ENCODE assay signal across 26 mouse cellular contexts in the genomic region with DNA sequence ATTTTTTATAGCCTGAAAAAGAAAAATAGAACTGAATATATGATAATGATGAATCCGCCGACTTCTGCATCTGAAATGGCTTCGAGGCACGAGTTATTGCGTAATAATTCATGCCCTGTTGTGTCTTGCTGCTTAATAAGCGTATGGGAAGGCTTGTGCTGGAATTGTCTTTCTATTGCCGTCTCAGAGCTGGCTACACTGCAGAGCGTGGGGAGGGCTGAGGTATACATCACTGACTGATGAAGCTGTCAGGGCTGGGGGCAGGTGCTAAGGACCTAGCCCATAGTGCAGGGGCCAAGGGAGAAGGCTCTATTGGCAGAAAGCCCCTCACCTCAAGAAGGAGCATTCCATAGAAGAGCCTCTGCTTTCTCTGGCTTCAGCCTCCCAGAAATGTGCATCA.
DNase-seq lines count a peak whose midpoint lies in the region; ATAC-seq and TF ChIP-seq lines count a peak whose summit lies in the region.
"Had no signal": no experiment of that assay in that cellular context is flagged by ENCODE, and none has a peak within 500 bp of the region (broad histone marks: within the 10 kb centered on the region; RNA-seq: fewer than 3 reads in every experiment).

No protein-coding gene starts in this region.

- no peak overlapping the region for H3K4me2 ChIP-seq in forebrain, embryonic 16.5 days (ENCODE audit: low read length)
- no peak overlapping the region for H3K4me2 ChIP-seq in forebrain, embryonic 12.5 days
- H3K4me2 ChIP-seq in midbrain, embryonic 13.5 days (replicated peaks): no peak overlapping the region
- no peak overlapping the region for H3K4me2 ChIP-seq in hindbrain, postnatal 0 days (ENCODE audit: low read depth, low read length)
- no peak overlapping the region for H3K4me2 ChIP-seq in neural tube, embryonic 15.5 days
- H3K4me2 ChIP-seq: embryonic facial prominence, embryonic 15.5 days; heart, embryonic 11.5 days; limb, embryonic 12.5 days; liver, embryonic 13.5 days; lung, embryonic 14.5 days; midbrain, embryonic 12.5 days had no signal

- no peaks in the 10 kb centered on the region for H3K36me3 ChIP-seq in forebrain, embryonic 16.5 days (ENCODE audit: control insufficient read depth, insufficient read depth)
- H3K36me3 ChIP-seq in forebrain, embryonic 12.5 days (replicated peaks): no peaks in the 10 kb centered on the region
- H3K36me3 ChIP-seq in midbrain, embryonic 13.5 days: 0 out of 2 replicates have a peak, but pooled peaks cover 4% of the 10 kb centered on the region
- no peaks in the 10 kb centered on the region for H3K36me3 ChIP-seq in midbrain, embryonic 10.5 days
- H3K36me3 ChIP-seq in hindbrain, postnatal 0 days (ENCODE audit: insufficient read depth, low read length): no peaks in the 10 kb centered on the region
- H3K36me3 ChIP-seq in neural tube, embryonic 15.5 days: no peaks in the 10 kb centered on the region
- H3K36me3 ChIP-seq: embryonic facial prominence, embryonic 15.5 days; liver, embryonic 13.5 days; midbrain, embryonic 12.5 days had no signal

- 75% methylated on average over 8 of the region's 8 CpGs for WGBS in forebrain, embryonic 16.5 days
- WGBS in forebrain, embryonic 12.5 days: 91% methylated on average over 8 of the region's 8 CpGs
- 75% methylated on average over 8 of the region's 8 CpGs for WGBS in midbrain, embryonic 13.5 days
- 97% methylated on average over 8 of the region's 8 CpGs for WGBS in midbrain, embryonic 10.5 days
- WGBS in hindbrain, postnatal 0 days: 54% methylated on average over 8 of the region's 8 CpGs
- 22% methylated on average over 8 of the region's 8 CpGs for WGBS in neural tube, embryonic 15.5 days

- peak overlapping the region; percentile 30; the same call in 1 of the 2 replicates for H3K27ac ChIP-seq in forebrain, embryonic 16.5 days (ENCODE audit: low read length)
- no peak overlapping the region for H3K27ac ChIP-seq in forebrain, embryonic 12.5 days
- H3K27ac ChIP-seq in midbrain, embryonic 13.5 days: peak overlapping the region; percentile 51; the same call in 1 of the 2 replicates
- no peak overlapping the region for H3K27ac ChIP-seq in midbrain, embryonic 10.5 days (replicated peaks)
- peak overlapping the region; percentile 32; the same call in 1 of the 2 replicates for H3K27ac ChIP-seq in hindbrain, postnatal 0 days
- peak overlapping the region; percentile 78 for H3K27ac ChIP-seq in neural tube, embryonic 15.5 days (replicated peaks)
- H3K27ac ChIP-seq: embryonic facial prominence, embryonic 15.5 days; limb, embryonic 12.5 days; liver, embryonic 13.5 days; macrophage; midbrain, embryonic 12.5 days had no signal

- intact Hi-C loops in heart, postnatal 25 days (cut with DNase I): no loop called here

- H3K4me1 ChIP-seq in forebrain, embryonic 16.5 days (replicated peaks; ENCODE audit: control insufficient read depth, insufficient read depth, low read length): peaks cover 11% of the 10 kb centered on the region
- peaks cover 19% of the 10 kb centered on the region for H3K4me1 ChIP-seq in forebrain, embryonic 12.5 days
- peaks cover 32% of the 10 kb centered on the region for H3K4me1 ChIP-seq in midbrain, embryonic 13.5 days (replicated peaks)
- H3K4me1 ChIP-seq in midbrain, embryonic 10.5 days: peaks cover 14% of the 10 kb centered on the region
- peaks cover 12% of the 10 kb centered on the region for H3K4me1 ChIP-seq in hindbrain, postnatal 0 days (ENCODE audit: insufficient read depth, low read length)
- peaks cover 45% of the 10 kb centered on the region for H3K4me1 ChIP-seq in neural tube, embryonic 15.5 days
- H3K4me1 ChIP-seq: embryonic facial prominence, embryonic 15.5 days; liver, embryonic 13.5 days had no signal

- no peak for ATAC-seq in forebrain, embryonic 16.5 days
- ATAC-seq in forebrain, embryonic 12.5 days (ENCODE audit: low FRiP score): no peak
- ATAC-seq in midbrain, embryonic 13.5 days: no peak
- no peak for ATAC-seq in hindbrain, postnatal 0 days
- ATAC-seq in neural tube, embryonic 15.5 days (ENCODE audit: low FRiP score): peak; percentile 51; the same call in 1 of the 2 replicates
- ATAC-seq: inflammation-experienced regulatory T-cells, adult 6 months had no signal

- no peaks in the 10 kb centered on the region for H3K9me3 ChIP-seq in forebrain, embryonic 16.5 days (ENCODE audit: control insufficient read depth, low read length)
- no peaks in the 10 kb centered on the region for H3K9me3 ChIP-seq in forebrain, embryonic 12.5 days
- H3K9me3 ChIP-seq in midbrain, embryonic 13.5 days: no peaks in the 10 kb centered on the region
- no peaks in the 10 kb centered on the region for H3K9me3 ChIP-seq in midbrain, embryonic 10.5 days (replicated peaks)
- no peaks in the 10 kb centered on the region for H3K9me3 ChIP-seq in hindbrain, postnatal 0 days (ENCODE audit: low read length)
- no peaks in the 10 kb centered on the region for H3K9me3 ChIP-seq in neural tube, embryonic 15.5 days (replicated peaks)
- H3K9me3 ChIP-seq: embryonic facial prominence, embryonic 15.5 days; G1E; limb, embryonic 12.5 days; liver, embryonic 13.5 days; midbrain, embryonic 12.5 days had no signal

- H3K9ac ChIP-seq in forebrain, embryonic 16.5 days (replicated peaks; ENCODE audit: low read depth, low read length): no peak overlapping the region
- no peak overlapping the region for H3K9ac ChIP-seq in forebrain, embryonic 12.5 days
- H3K9ac ChIP-seq in midbrain, embryonic 13.5 days (replicated peaks): no peak overlapping the region
- H3K9ac ChIP-seq in hindbrain, postnatal 0 days (replicated peaks; ENCODE audit: low read length): no peak overlapping the region
- no peak overlapping the region for H3K9ac ChIP-seq in neural tube, embryonic 15.5 days (replicated peaks)
- H3K9ac ChIP-seq: embryonic facial prominence, embryonic 15.5 days; limb, embryonic 12.5 days; liver, embryonic 13.5 days; lung, embryonic 14.5 days; midbrain, embryonic 12.5 days had no signal

- no peak overlapping the region for H3K4me3 ChIP-seq in forebrain, embryonic 16.5 days (replicated peaks; ENCODE audit: low read length)
- no peak overlapping the region for H3K4me3 ChIP-seq in forebrain, embryonic 12.5 days (replicated peaks)
- no peak overlapping the region for H3K4me3 ChIP-seq in midbrain, embryonic 13.5 days (replicated peaks)
- H3K4me3 ChIP-seq in midbrain, embryonic 10.5 days: no peak overlapping the region
- H3K4me3 ChIP-seq in hindbrain, postnatal 0 days (ENCODE audit: low read length): no peak overlapping the region
- H3K4me3 ChIP-seq in neural tube, embryonic 15.5 days (replicated peaks): no peak overlapping the region
- H3K4me3 ChIP-seq: embryonic facial prominence, embryonic 15.5 days; limb, embryonic 12.5 days; liver, embryonic 13.5 days; midbrain, embryonic 12.5 days had no signal

- DNase-seq in midbrain, embryonic 10.5 days (ENCODE audit: low spot score): no peak
- DNase-seq in hindbrain, postnatal 0 days (ENCODE audit: low spot score): no peak
- no peak for DNase-seq in heart, postnatal 25 days (ENCODE audit: low spot score)
- DNase-seq in kidney, postnatal 4 days: no peak
- DNase-seq: adrenal gland, postnatal 25 days; cerebellum, adult 11-12 months; cerebellum, postnatal 25 days; heart, postnatal 10 days; kidney, adult 2 months; kidney, postnatal 25 days; liver, embryonic 13.5 days; lung, embryonic 14.5 days; right cerebral cortex, postnatal 14 days; spleen, adult 18-20 months; thymus, postnatal 36 days had no signal

- no peak for TF ChIP-seq CTCF in hindbrain, postnatal 0 days (IDR thresholded peaks at IDR 0.05; ENCODE audit: low read depth)

- H3K27me3 ChIP-seq in forebrain, embryonic 16.5 days (replicated peaks; ENCODE audit: control insufficient read depth, insufficient read depth, low read length): no peaks in the 10 kb centered on the region
- no peaks in the 10 kb centered on the region for H3K27me3 ChIP-seq in forebrain, embryonic 12.5 days
- H3K27me3 ChIP-seq in midbrain, embryonic 13.5 days: no peaks in the 10 kb centered on the region
- H3K27me3 ChIP-seq in midbrain, embryonic 10.5 days (ENCODE audit: low read depth, poor library complexity, severe bottlenecking): no peaks in the 10 kb centered on the region
- H3K27me3 ChIP-seq in hindbrain, postnatal 0 days (ENCODE audit: insufficient read depth, low read length): no peaks in the 10 kb centered on the region
- no peaks in the 10 kb centered on the region for H3K27me3 ChIP-seq in neural tube, embryonic 15.5 days (replicated peaks)
- H3K27me3 ChIP-seq: embryonic facial prominence, embryonic 15.5 days; limb, embryonic 12.5 days; liver, embryonic 13.5 days; midbrain, embryonic 12.5 days had no signal

Comparison
In these comparisons a context has a peak if more than half of its experiments do, and no peak if none do; other contexts are left out.
1. H3K27ac ChIP-seq: peak in forebrain, embryonic 16.5 days (single experiment), midbrain, embryonic 13.5 days (single experiment), hindbrain, postnatal 0 days (single experiment) and neural tube, embryonic 15.5 days (single experiment); none in forebrain, embryonic 12.5 days (single experiment) and midbrain, embryonic 10.5 days (single experiment).